Mouse (Mus musculus): Measurements from ENCODE around the gene Abhd16b. TPM values are rescaled to one million over a fixed set of nuclear protein-coding genes. Genes with fewer than 3 reads are reported as not detected.

The Abhd16b gene
- total and polyA plus RNA-seq, 3 experiments: 0.08 TPM; not detected in 2

- H3K79me2 ChIP-seq (ENCODE audit: control insufficient read depth, insufficient read depth, low read length, poor library complexity): no peaks in the 10 kb centered on the region
- H3K27me3 ChIP-seq (ENCODE audit: control insufficient read depth in 1 of 2, insufficient read depth in 2 of 2, low read length in 2 of 2): peaks cover 15 to 39% of the 10 kb centered on the region in 2 experiments
- H3K27ac ChIP-seq (ENCODE audit: control insufficient read depth, low read depth, low read length): no peak overlapping the region
- H3K4me1 ChIP-seq (ENCODE audit: control insufficient read depth in 1 of 2, insufficient read depth in 2 of 2, low read length in 2 of 2): no peaks in the 10 kb centered on the region
- no peak for DNase-seq (ENCODE audit: low read depth, low spot score)
- no peaks in the 10 kb centered on the region for H3K9me3 ChIP-seq (replicated peaks; ENCODE audit: insufficient read depth, low read length)
- H3K36me3 ChIP-seq (ENCODE audit: control insufficient read depth in 1 of 2, insufficient read depth in 2 of 2, low read length in 2 of 2): no peaks in the 10 kb centered on the region
- H3K4me3 ChIP-seq (ENCODE audit: control insufficient read depth in 1 of 2, insufficient read depth in 1 of 2, low read depth in 2 of 2, low read length in 2 of 2): no peak overlapping the region
- no peak overlapping the region for H3K9ac ChIP-seq (ENCODE audit: control insufficient read depth, low read depth, low read length, poor library complexity, severe bottlenecking)
- TF ChIP-seq TBP (IDR thresholded peaks at IDR 0.05; ENCODE audit: low read depth, low read length): no peak
- TF ChIP-seq SMC3 (IDR thresholded peaks at IDR 0.05; ENCODE audit: low read depth, low read length): no peak
- TF ChIP-seq MAFK (IDR thresholded peaks at IDR 0.05; ENCODE audit: borderline replicate concordance, low read depth, low read length): no peak
- TF ChIP-seq MAZ (IDR thresholded peaks at IDR 0.05; ENCODE audit: low read depth, low read length): no peak
- no peak for TF ChIP-seq CHD1 (IDR thresholded peaks at IDR 0.05; ENCODE audit: low read depth, low read length)
- no peak for TF ChIP-seq MAX (IDR thresholded peaks at IDR 0.05; ENCODE audit: low read length)
- no peak for TF ChIP-seq JUND (IDR thresholded peaks at IDR 0.05; ENCODE audit: low read depth, low read length)
- TF ChIP-seq GATA1 (IDR thresholded peaks at IDR 0.05; ENCODE audit: low read depth, low read length): no peak
- TF ChIP-seq KAT2A (conservative IDR thresholded peaks at IDR 0.05; ENCODE audit: low read depth, low read length): no peak
- no peak for TF ChIP-seq MEF2A (IDR thresholded peaks at IDR 0.05; ENCODE audit: extremely low read depth, insufficient replicate concordance, low read depth, low read length, poor library complexity, severe bottlenecking)
- TF ChIP-seq ETS1 (IDR thresholded peaks at IDR 0.05; ENCODE audit: low read depth, low read length): no peak
- TF ChIP-seq CHD2 (IDR thresholded peaks at IDR 0.05; ENCODE audit: low read length): no peak
These were observed 30.4 kb upstream of the Abhd16b start for GRCm38 (mm10) chr2:181462604-181463003.

GRCm38 (mm10) chr2:181463008-181463738 lies 29.8 kb upstream of the Abhd16b start:
- no peak for DNase-seq (ENCODE audit: low read depth, low spot score)
- Histone ChIP-seq H3K9me3 (replicated peaks; ENCODE audit: insufficient read depth, low read length) (no peaks in the 10 kb centered on the region), H3K27ac (ENCODE audit: control insufficient read depth, low read depth, low read length) (no peak overlapping the region), H3K4me1 (ENCODE audit: control insufficient read depth in 1 of 2, insufficient read depth in 2 of 2, low read length in 2 of 2) (no peaks in the 10 kb centered on the region), H3K79me2 (ENCODE audit: control insufficient read depth, insufficient read depth, low read length, poor library complexity) (no peaks in the 10 kb centered on the region), H3K9ac (ENCODE audit: control insufficient read depth, low read depth, low read length, poor library complexity, severe bottlenecking) (no peak overlapping the region), H3K36me3 (ENCODE audit: control insufficient read depth in 1 of 2, insufficient read depth in 2 of 2, low read length in 2 of 2) (no peaks in the 10 kb centered on the region; a peak in 1 of 4 replicates), H3K27me3 (ENCODE audit: control insufficient read depth in 1 of 2, insufficient read depth in 2 of 2, low read length in 2 of 2) (peaks cover 12 to 41% of the 10 kb centered on the region in 2 experiments), H3K4me3 (ENCODE audit: control insufficient read depth in 1 of 2, insufficient read depth in 1 of 2, low read depth in 2 of 2, low read length in 2 of 2) (no peak overlapping the region)
- TF ChIP-seq ZNF384 (IDR thresholded peaks at IDR 0.05; ENCODE audit: low read depth, low read length) (no peak), USF1 (IDR thresholded peaks at IDR 0.05; ENCODE audit: low read depth, low read length) (no peak), RAD21 (IDR thresholded peaks at IDR 0.05; ENCODE audit: low read depth, low read length) (no peak), JUND (IDR thresholded peaks at IDR 0.05; ENCODE audit: low read depth, low read length) (no peak), TBP (IDR thresholded peaks at IDR 0.05; ENCODE audit: low read depth, low read length) (no peak), CHD2 (IDR thresholded peaks at IDR 0.05; ENCODE audit: low read length) (no peak), MAZ (IDR thresholded peaks at IDR 0.05; ENCODE audit: low read depth, low read length) (no peak), ZKSCAN1 (IDR thresholded peaks at IDR 0.05; ENCODE audit: low read depth, low read length) (no peak), EP300 (IDR thresholded peaks at IDR 0.05; ENCODE audit: low read depth in 1 of 2, low read length in 2 of 2) (no peak), ZC3H11A (IDR thresholded peaks at IDR 0.05; ENCODE audit: low read depth, low read length) (no peak), TCF12 (IDR thresholded peaks at IDR 0.05; ENCODE audit: low read depth, low read length) (no peak), KAT2A (conservative IDR thresholded peaks at IDR 0.05; ENCODE audit: low read depth, low read length) (no peak), HCFC1 (IDR thresholded peaks at IDR 0.05; ENCODE audit: low read depth, low read length) (no peak), CHD1 (IDR thresholded peaks at IDR 0.05; ENCODE audit: low read depth, low read length) (no peak), E2F4 (IDR thresholded peaks at IDR 0.05; ENCODE audit: borderline replicate concordance, low read depth, low read length) (no peak)

Data from MEL (cell line).